Mouse (Mus musculus) bone marrow macrophage, adult 2 months (primary cell): ENCODE data around the gene Mipol1.

Experiments used
- CTCF ChIP-seq: IDR thresholded peaks from 2 replicates; pipeline ENCODE4 v1.5.1; 2012; ENCODE audit warnings: low read depth, mild to moderate bottlenecking, low read length, moderate library complexity
- POLR2A ChIP-seq: IDR thresholded peaks from 2 replicates; pipeline ENCODE4 v1.6.1; 2012; ENCODE audit warnings: mild to moderate bottlenecking, low read depth, low read length, borderline replicate concordance

GRCm38 (mm10) chr12:57402360-57402759 lies 172.1 kb downstream of the Mipol1 start:
- TF ChIP-seq CTCF (no peak), POLR2A (no peak)
